Mouse (Mus musculus): ENCODE measurements around the gene Epha5. TPM values are rescaled to one million over a fixed set of nuclear protein-coding genes. Genes with fewer than 3 reads are reported as not detected.

Epha5 gene
- 31.6 and 36.9 TPM in 2 replicates for polyA plus RNA-seq (2012; rRNA removed)

- Histone ChIP-seq H3K4me3 (ENCODE audit: insufficient read depth, low read length) (peak within 1 kb of the TSS; percentile 92), H3K27ac (ENCODE audit: insufficient read depth, low read length) (peak within 1 kb of the TSS; percentile 75), H3K4me1 (ENCODE audit: control insufficient read depth, insufficient read depth, low read length) (peaks cover 2% of the 10 kb centered on the region; the same call in 1 of the 2 replicates)
- peak; percentile 47; the same call in 1 of the 2 replicates for TF ChIP-seq POLR2A (IDR thresholded peaks at IDR 0.05; ENCODE audit: extremely low read depth, insufficient read depth, low read length)
- TF ChIP-seq CTCF (IDR thresholded peaks at IDR 0.05; ENCODE audit: extremely low read depth, insufficient read depth, low read length), result no peak
Observed at GRCm38 (mm10) chr5:84417062-84417879, at the start of gene Epha5. Epha5 (minus strand) TSS chr5:84417382.

DNA sequence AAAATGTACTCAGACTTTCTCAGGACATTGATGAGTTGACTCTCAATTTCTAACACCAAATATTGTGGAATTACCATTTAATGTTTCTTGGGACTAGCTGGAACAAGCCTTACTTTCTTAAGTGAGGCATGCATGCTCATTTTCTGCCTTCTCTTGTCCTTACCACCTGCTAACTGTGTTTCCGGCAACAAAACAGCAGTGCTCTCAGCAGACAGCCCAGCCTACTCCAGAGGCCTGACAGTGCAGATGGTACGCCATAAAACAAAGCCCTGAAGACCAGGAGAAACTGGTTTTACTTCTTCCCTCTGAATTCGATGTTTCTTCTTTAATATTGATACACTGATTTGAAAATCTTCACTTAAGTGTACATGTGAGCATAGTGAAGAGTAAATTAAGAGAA, 39.0 kb upstream of the Epha5 start:
- TF ChIP-seq CTCF (IDR thresholded peaks at IDR 0.05; ENCODE audit: extremely low read depth, insufficient read depth, low read length) (no peak), POLR2A (IDR thresholded peaks at IDR 0.05; ENCODE audit: extremely low read depth, insufficient read depth, low read length) (no peak)
- no peaks in the 10 kb centered on the region for H3K4me1 ChIP-seq (ENCODE audit: control insufficient read depth, insufficient read depth, low read length)
- no peak overlapping the region for H3K4me3 ChIP-seq (ENCODE audit: insufficient read depth, low read length)

GRCm38 (mm10) chr5:84454641-84455040, 37.5 kb upstream of the Epha5 start:
- Histone ChIP-seq H3K4me1 (ENCODE audit: control insufficient read depth, insufficient read depth, low read length) (no peaks in the 10 kb centered on the region), H3K4me3 (ENCODE audit: insufficient read depth, low read length) (no peak overlapping the region), H3K27ac (ENCODE audit: insufficient read depth, low read length) (no peak overlapping the region)
- TF ChIP-seq CTCF (IDR thresholded peaks at IDR 0.05; ENCODE audit: extremely low read depth, insufficient read depth, low read length), result no peak
- no peak for TF ChIP-seq POLR2A (IDR thresholded peaks at IDR 0.05; ENCODE audit: extremely low read depth, insufficient read depth, low read length)

More for the DNA sequence above, 39.0 kb upstream of the Epha5 start:
- no peak overlapping the region for H3K27ac ChIP-seq (ENCODE audit: insufficient read depth, low read length)

GRCm38 (mm10) chr5:84453839-84454238, 36.7 kb upstream of the Epha5 start:
- TF ChIP-seq CTCF (IDR thresholded peaks at IDR 0.05; ENCODE audit: extremely low read depth, insufficient read depth, low read length) (no peak), POLR2A (IDR thresholded peaks at IDR 0.05; ENCODE audit: extremely low read depth, insufficient read depth, low read length) (no peak)
- H3K27ac ChIP-seq (ENCODE audit: insufficient read depth, low read length), result no peak overlapping the region
- no peaks in the 10 kb centered on the region for H3K4me1 ChIP-seq (ENCODE audit: control insufficient read depth, insufficient read depth, low read length)
- no peak overlapping the region for H3K4me3 ChIP-seq (ENCODE audit: insufficient read depth, low read length)

DNA sequence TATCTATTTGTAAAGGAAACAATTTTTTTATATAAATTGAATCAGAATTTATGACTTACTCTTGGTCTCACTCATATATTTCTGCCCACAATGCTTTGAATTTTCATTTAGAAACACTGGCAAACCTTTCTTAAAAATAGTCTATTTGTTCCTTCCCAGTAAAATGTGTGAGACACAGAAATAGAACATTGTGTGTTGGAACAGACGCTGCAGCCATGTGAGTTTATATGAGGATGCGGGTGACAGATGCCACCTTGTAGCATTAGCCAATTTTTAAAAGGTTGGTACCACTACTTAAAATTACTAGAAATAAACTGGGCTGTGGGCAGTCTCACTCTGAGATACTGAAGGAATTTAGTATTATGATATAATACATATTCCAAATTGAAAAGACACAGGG, 23.1 kb upstream of the Epha5 start:
- H3K4me3 ChIP-seq (ENCODE audit: insufficient read depth, low read length), result no peak overlapping the region
- no peak for TF ChIP-seq CTCF (IDR thresholded peaks at IDR 0.05; ENCODE audit: extremely low read depth, insufficient read depth, low read length)
- no peak for TF ChIP-seq POLR2A (IDR thresholded peaks at IDR 0.05; ENCODE audit: extremely low read depth, insufficient read depth, low read length)
- H3K27ac ChIP-seq (ENCODE audit: insufficient read depth, low read length), result no peak overlapping the region
- H3K4me1 ChIP-seq (ENCODE audit: control insufficient read depth, insufficient read depth, low read length), result no peaks in the 10 kb centered on the region

- Histone ChIP-seq H3K4me1 (ENCODE audit: control insufficient read depth, insufficient read depth, low read length) (peaks cover 2% of the 10 kb centered on the region; the same call in 1 of the 2 replicates), H3K27ac (ENCODE audit: insufficient read depth, low read length) (peak overlapping the region; percentile 75), H3K4me3 (ENCODE audit: insufficient read depth, low read length) (peak overlapping the region; percentile 92)
- TF ChIP-seq POLR2A (IDR thresholded peaks at IDR 0.05; ENCODE audit: extremely low read depth, insufficient read depth, low read length) (no peak), CTCF (IDR thresholded peaks at IDR 0.05; ENCODE audit: extremely low read depth, insufficient read depth, low read length) (no peak)
Observed at GRCm38 (mm10) chr5:84415961-84416821, 991 bp downstream of the Epha5 start.

DNA sequence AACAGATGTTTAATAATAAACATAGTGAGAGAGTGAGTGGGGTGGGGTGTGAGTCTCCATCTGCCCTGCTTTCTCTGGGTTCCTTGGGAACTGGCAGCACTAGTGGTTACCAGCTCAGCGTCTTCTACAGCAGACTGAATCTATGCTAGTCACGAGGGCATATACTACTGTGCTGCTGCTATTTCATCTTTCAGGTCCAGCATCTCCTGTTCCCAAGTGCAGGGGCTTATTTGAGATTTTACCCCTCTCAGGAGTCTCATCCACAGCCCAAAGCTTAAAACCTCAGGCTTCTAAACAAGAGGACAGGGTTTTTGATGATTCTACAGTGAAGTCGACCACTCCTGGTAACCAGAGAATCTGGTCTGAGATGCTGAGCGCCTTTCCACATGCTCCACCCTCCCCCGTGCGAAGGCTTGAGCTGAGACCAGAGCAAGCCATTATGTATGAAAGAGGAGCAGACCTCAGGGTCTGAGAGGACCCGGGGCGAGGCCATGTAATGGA, 2.2 kb downstream of the Epha5 start:
- Histone ChIP-seq H3K4me3 (ENCODE audit: insufficient read depth, low read length) (peak overlapping the region; percentile 92), H3K27ac (ENCODE audit: insufficient read depth, low read length) (peak overlapping the region; percentile 75), H3K4me1 (ENCODE audit: control insufficient read depth, insufficient read depth, low read length) (peaks cover 2% of the 10 kb centered on the region; the same call in 1 of the 2 replicates)
- TF ChIP-seq POLR2A (IDR thresholded peaks at IDR 0.05; ENCODE audit: extremely low read depth, insufficient read depth, low read length), result peak; percentile 28; the same call in 1 of the 2 replicates
- TF ChIP-seq CTCF (IDR thresholded peaks at IDR 0.05; ENCODE audit: extremely low read depth, insufficient read depth, low read length), result no peak

GRCm38 (mm10) chr5:84413026-84413425, 4.2 kb downstream of the Epha5 start:
- Histone ChIP-seq H3K27ac (ENCODE audit: insufficient read depth, low read length) (no peak overlapping the region), H3K4me3 (ENCODE audit: insufficient read depth, low read length) (no peak overlapping the region), H3K4me1 (ENCODE audit: control insufficient read depth, insufficient read depth, low read length) (peaks cover 4% of the 10 kb centered on the region)
- TF ChIP-seq POLR2A (IDR thresholded peaks at IDR 0.05; ENCODE audit: extremely low read depth, insufficient read depth, low read length), result no peak
- no peak for TF ChIP-seq CTCF (IDR thresholded peaks at IDR 0.05; ENCODE audit: extremely low read depth, insufficient read depth, low read length)

GRCm38 (mm10) chr5:84408370-84408769, 8.8 kb downstream of the Epha5 start:
- Histone ChIP-seq H3K27ac (ENCODE audit: insufficient read depth, low read length) (no peak overlapping the region), H3K4me1 (ENCODE audit: control insufficient read depth, insufficient read depth, low read length) (peaks cover 2% of the 10 kb centered on the region), H3K4me3 (ENCODE audit: insufficient read depth, low read length) (no peak overlapping the region)
- TF ChIP-seq CTCF (IDR thresholded peaks at IDR 0.05; ENCODE audit: extremely low read depth, insufficient read depth, low read length) (no peak), POLR2A (IDR thresholded peaks at IDR 0.05; ENCODE audit: extremely low read depth, insufficient read depth, low read length) (no peak)
